Mouse (Mus musculus): ENCODE data around the gene Gfpt1.

DNA sequence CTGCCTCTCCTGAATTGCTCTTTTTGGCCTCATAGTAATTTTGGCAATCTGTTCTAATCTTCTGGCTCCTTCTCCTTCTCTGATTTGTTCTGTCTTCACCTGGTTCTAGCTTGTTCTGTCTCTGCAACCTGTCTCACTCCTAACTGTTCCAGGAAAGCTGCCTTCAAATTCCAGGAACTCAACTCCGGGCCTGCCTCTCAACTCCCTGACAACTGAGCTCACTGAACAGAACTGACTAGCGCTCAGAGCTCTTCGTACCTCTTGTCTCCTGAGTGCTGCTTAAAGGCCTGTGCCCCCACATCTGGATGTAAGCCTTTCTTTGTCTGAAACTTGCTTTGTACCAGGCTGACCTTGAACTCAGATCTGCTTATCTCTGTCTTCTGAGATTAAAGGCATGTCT is 10.2 kb upstream of the Gfpt1 start:
- TF ChIP-seq CTCF (IDR thresholded peaks at IDR 0.05; ENCODE audit: low read depth, low read length) (no peak), POLR2A (IDR thresholded peaks at IDR 0.05; ENCODE audit: extremely low read depth, insufficient read depth, low read length) (no peak)

Measured in liver, adult 2 months (tissue).